Mouse (Mus musculus) T-cell, adult 2 months (primary cell): ENCODE measurements around the gene Hsp90ab1.
A peak's percentile ranks its signal among the peaks of the same experiment; 100 is the strongest.

ENCODE experiments used
- DNase-seq: peaks from one replicate; pipeline ENCODE4 v3.0.0; 2022; ENCODE audit warnings: low spot score

Hsp90ab1 gene

DNA sequence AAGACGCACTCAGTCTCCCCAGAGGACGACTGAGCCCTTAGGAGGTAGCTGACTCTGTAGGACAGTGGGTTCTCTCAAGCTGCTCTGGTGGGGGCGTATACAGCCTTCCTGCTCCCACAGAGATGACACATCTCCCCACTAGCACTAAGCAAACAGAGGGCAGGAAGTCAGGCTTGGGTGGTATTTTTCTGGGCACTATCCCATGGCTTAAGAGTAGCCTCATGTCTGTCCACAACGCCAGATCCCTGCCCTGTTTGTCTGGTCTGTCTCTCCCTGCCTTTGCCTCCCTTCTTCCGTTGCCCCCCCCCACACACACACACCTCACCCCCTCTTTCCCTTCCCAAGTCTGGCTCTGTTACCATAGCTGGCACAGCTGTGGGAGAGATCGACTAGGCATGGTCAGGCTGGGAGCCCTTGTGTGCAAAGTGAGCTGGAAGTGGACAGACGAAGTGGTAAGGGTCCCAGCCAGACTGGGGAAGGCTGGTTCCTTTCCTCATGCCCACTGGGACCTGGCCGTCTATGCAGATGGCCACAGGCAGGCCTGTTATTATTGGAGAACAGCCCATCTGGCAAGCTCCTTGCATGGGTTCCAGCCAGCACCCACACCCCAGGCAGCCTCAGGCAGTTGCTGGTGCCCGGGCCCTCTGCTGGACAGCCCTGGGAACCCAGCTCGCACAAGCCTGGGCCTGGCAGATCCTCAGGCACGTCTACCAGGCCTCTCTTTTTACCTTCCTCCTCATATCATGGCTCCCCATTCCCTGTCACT lies 23.7 kb upstream of the Hsp90ab1 start:
- DNase-seq, result peak; percentile 49

DNA sequence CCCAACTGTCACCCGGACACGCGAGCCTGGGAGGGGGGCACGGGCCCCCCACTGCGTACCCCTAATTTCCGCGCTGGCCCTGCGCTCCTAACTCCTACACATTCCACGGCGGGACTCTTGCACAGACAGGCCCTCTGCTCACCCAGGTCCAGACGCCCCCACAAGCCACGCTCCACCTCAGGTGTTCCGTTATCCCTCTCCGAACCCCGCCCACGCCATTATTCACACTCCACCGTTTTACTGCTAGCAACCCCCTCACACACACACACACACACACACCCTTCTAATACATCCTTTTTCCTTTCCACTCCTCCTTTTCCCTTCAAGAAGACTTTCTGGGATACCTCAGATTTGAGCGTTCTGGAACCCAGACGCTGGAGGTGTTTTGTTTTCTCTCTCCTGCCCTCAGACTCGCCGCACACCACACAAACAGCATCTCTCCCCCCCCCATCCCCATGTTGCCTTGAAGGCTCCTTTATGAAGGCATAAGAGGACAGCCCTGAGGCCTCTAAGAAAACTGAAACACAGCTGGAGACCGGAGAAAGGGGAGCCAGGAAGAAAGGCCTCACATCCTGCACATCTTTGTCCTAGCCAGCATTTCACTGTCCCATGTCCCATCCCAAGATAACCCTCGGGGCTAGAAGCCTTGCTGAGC lies 22.8 kb upstream of the Hsp90ab1 start:
- no peak for DNase-seq

DNA sequence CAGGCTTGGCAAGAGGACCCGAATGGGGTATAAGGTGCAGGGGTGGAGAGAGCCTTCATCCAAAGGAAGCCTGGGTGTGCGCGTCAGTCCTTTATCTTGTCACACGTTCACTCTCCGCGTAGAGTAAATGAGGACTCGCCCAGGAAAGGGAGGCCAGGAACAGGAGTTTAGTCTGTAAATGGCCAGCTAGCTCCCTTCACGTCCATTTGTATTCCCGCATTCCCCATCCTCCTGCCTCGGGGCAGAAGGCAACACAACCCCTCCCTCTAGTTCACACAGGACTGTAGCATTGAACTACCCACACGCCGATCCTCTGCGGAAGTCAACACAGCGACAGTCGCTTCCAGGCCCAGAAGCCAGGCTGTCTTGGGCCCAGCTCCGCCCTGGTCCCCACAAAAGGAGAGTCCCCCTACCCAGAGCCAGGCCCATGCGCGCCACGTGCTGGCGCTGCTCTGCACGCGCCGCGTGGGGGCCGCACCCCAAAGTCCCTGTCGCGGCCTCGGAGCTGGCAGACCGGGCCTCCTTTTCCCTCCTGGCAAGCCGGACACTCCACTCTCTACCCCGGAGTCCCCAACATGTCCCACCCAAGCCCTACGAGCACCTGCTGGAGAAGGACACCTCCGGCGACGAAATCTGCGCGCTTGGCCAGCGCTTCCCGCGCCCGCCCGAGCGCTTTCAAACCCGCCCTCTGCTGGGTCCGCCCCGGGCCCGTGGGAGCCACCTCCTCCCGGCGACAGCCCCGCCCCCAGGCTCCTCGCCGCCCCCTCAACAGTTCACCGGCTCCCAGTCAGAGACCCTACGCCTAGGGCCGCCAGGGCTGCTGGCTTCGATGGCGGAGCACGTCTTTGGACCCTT lies 22.0 kb upstream of the Hsp90ab1 start:
- peak; percentile 71 for DNase-seq

DNA sequence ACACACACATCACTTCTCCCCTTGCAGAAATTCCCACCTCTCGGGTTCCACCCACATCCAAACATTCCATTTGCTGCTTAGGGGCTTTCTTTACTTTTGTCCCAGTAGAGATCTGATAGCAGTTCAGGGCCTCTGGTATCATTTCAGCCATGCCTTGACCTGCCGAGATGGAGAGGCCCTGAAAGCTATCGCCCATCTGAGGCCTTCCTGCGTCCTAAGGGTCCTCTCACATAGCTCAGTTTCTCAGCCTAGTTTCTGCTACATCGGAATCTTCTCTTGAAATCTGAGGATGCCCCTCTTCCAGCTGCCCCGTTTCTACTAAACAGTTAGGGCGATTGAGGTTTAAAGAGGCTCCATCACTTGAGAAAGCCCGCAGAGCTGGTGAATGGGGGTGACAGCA lies 21.1 kb upstream of the Hsp90ab1 start:
- DNase-seq, result no peak

- DNase-seq, result no peak
Measured at GRCm38 (mm10) chr17:45593479-45593878, 20.4 kb upstream of the Hsp90ab1 start.

DNA sequence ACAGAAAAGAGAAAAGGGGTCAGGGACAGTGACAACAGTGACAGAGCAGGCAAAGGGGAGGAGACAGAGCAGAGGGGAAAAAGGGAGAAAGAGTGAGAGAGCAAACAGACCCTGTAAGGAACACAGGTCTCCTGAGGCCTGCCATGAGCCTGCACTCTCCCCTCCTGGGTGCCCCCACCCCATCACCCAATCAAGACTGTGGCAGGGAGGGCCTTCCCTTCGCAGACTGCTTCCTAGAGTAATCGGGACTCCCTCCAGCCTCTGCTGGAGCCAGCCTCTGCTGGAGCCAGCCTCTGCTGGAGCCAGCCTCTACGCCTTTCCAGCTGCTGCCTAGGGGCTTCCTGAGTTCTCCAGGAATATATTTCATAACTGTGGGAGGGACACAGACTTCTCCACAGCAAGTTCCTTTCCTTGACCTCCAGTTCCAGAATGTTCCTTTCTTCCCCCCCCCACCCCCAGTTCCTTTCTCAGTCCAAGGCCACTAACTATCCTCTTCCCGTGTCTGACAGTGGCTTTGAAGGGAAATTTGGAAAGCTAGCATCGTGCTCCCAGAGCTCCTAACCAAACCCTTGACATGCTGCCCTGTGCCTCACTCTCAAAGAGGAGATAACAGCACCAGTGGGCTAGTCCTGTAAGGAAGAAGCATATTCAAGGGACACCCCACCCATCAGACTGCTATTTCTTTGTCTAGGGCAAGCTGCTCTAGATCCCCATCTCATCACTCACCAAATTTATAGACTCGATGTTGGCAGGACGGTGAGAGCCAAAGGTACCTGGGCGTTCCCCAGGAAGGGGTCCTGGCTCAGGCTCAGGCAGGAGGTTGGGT lies 19.7 kb upstream of the Hsp90ab1 start:
- no peak for DNase-seq

DNA sequence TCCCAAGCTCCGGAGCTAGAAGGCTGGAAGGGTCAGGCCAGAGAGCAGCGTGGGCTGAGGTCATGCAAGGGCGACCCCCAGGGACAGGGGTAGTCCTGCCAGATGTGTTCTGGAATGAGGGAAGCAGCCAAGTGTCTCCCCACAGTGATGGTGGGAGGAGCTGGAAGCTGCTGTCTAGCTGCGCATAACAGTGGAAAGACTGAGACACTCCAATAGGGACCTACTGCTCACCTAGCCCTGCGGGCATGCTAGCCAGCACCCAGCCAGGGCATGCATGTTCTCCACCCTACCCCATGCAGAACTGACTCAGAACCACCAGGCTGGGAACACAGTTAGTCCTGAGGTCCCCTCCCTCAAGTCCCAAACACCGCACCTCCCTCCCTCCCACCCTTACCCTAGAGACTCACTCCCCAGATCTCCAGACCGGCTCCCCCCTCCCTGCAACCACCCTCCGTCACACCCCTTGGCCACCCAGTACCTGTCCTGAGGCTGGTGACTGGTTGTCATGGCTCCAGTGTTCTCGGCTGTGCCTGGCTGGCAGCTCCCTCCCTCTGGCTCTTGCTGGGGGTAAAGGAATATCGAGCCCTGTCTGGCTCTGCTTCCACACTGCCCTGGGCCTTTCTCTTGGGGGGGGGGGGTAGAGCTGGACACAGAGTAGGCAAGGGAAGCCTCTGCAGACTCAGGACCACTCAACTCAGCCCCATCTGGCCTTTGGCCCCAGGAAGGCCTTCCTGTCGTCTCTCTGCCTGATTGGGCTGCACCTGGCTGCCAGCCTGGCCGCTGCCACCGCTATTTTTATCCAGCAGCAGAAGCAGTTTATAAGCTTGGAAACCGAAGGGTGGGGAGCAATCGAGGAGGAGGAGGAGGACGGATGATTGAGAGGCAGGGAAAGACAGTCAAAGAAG lies 18.9 kb upstream of the Hsp90ab1 start:
- no peak for DNase-seq

DNA sequence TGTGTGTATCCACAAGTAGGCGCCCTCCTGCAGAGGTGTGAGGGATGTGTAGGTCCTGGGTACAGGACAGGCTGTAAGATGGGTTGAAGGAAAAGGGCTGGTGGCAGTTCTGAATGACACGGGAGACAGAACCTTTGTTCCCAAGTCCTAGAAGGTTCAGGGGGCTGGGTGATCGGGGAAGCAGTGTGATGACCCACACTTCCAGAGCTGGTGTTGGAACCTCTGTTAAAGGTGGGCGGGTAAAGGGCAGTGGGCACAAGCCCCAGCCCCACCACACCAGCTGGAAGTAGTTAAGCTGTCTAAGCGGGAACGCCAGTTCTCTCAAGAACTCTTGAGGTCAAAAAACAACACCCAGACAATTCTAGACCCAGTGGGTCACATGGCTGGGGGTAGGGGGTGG lies 17.3 kb upstream of the Hsp90ab1 start:
- DNase-seq, result no peak

DNA sequence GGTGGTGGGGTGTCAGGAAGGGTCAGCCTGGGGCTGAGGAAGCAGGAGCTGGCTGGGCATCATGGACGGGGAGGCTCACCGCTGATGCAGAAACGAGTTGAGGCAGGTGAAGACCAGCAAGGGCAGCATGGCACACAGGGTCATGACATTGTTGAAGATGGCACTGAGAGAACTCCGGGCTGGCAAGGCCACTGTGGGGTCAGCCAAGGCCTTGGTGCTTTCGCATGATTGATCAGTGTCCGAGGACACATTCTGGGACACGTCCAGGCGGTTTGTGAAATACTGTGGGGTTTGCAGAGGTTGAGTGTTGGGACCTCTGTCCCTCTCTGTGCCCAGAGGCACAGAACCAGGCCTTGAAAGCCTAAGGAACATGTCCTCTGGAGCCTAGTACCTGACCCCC lies 16.8 kb upstream of the Hsp90ab1 start:
- DNase-seq, result no peak

DNA sequence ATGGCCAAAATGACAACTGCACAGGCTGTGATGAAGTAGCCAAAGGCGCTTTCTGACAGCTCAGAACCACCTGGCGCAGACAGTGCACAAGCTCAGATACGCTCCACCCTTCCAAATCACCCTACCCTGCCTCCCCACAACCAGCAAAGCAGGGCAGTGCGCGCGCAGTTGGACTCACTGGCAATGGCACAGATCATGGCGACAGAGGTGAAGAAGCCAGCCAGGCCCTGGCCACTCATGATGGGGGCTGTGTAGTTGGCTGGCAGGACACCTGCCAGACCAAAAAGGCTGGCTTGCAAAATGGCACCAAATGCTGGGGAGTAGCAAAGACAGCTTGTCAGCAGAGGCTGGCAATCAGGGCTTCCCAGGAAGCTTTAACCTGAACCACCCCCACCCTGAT lies 16.2 kb upstream of the Hsp90ab1 start:
- no peak for DNase-seq

- no peak for DNase-seq
Measured at GRCm38 (mm10) chr17:45588370-45588769, 15.3 kb upstream of the Hsp90ab1 start.

DNA sequence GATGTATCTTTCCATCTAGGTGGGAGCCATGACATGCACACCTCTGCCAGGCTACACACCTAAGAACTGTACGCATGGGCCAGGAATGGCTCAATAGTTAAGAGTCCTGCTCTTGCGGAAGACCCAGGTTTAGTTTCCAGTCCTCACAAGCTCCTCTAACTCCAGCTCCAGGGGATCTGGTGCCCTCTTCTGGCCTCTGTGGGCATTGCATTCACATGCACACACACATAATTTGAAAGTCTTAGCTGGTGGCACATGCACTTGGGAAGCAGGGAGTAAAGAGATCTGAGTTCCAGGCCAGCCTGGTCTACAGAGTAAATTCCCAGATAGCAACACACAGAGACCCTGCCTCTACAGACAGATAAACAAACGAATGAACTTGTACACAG lies 13.4 kb upstream of the Hsp90ab1 start:
- DNase-seq, result no peak

GRCm38 (mm10) chr17:45585725-45586448 lies 12.8 kb upstream of the Hsp90ab1 start:
- DNase-seq, result no peak

DNA sequence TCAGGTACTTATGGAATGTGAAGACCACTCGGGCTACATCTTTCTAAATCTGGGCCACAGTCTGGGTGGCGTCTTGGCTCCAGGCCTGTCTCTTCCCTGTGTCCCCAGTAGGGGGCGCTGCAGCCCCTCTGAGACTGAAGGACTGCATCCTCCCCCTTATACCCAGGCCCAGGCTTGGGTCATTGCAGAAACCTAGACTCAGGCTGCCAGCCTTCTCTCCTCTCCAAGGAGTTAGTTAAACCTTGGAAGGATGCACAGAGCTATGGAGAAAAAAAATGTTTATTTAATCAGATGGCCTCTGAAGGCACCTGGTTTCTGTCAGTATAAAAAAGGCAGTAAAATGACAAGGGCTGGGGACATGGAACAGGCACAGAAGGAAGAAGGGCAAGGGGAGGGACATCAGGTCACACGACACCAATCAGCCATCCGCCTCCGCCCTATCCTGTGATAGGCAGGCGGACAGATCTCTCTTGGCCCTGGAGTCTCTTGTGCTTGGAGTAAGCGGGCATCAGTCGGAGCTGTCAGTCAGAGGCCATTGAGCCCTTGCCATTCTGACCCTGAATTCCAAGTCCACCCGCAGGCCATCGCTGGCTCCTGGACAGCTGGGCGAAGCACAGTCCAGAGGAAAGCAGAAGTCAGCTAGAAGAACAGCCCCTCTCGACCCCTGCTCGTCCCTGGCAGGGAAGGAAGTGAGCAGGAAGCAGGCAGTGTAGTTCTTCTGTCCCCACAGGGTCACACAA lies 12.0 kb upstream of the Hsp90ab1 start:
- peak; percentile 63 for DNase-seq

DNA sequence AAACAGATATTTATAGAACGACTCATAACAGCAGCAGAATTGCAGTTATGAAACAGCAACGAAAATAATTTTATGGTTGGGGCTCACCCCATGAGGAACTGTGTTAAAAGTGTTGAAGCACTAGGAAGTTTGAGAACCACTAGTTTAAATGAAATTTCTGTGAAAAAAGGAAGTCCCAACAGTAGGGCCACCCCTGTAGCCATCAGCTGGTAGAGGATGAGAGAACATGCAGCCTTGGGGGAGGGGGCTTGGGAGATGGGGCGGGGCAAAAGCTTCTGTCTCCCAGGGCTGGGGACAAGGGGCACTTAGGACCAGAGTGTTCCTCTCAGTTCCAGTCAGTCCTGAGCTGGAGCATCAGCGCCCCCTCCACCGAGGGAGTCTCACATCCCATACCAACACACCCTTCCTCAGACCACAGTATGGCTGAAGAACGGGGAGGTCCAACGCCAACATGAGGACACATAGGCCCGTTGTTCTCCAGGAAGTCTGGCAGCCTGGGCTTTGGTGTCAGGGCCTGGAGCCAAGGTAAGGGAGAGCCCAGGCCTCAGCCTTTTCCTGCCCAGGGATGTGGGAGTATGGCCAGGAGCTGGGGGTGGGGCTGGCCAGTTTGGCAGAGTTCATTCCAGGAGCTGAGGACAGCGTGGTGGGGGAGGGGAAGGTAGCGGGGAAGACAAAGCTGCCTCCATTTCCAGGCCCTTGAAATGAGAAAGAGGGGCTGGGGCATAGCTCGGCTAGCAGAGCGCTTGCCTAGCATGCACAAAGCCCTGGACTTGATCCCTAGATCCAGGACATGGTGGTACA lies 11.2 kb upstream of the Hsp90ab1 start:
- DNase-seq, result no peak

DNA sequence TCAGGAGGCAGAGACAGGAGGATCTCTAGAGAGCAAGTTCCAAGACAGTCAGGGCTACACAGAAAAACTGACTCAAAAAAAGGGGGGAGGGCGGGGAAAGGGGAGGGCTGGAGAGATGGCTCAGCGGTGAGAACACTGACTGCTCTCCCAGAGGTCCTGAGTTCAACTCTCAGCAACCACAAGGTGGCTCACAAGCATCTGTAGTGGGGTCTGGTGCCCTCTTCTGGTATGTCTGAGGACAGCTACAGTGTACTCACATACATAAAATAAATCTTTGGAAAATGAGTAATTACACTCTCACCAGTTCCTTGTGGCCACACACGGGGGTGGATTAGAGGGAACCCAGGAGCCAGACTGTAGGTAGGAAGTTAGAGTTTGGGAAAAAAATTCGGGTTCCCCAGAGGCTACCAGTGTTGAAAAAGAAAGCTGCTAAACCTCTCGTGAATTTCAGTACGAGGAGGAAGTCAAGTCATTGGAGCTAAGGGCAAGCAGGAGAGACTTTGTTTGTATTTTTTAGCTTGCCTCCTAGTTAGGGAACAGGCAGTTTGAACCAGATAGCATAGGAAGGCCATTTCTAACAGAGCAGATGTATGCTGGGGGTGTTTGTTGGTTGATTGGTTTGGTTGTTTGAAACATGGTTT lies 9.8 kb upstream of the Hsp90ab1 start:
- DNase-seq, result no peak

- DNase-seq, result no peak
Measured at GRCm38 (mm10) chr17:45582188-45582587, 9.1 kb upstream of the Hsp90ab1 start.

DNA sequence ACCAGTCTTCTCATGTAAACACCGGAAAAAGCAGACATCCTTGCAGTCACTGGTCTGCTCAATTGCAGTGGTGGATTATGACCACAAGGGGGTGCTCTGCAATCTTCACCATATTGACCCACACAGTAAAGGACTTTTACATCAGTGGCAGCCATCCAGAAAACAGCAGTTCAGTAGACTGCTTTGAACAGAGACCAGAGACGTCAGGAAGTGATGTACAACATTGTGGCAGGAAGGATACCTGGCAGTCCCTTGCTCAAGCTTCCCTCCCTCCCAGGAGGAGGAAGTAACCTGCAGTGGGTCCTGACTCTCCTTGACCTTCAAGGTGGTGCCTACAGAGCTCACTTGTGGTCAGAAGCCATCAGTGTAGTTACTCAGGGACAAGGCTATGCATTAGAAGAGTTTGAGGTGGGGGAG lies 8.5 kb upstream of the Hsp90ab1 start:
- DNase-seq, result peak; percentile 77
